Mouse (Mus musculus) forebrain, embryonic 11.5 days (tissue): ENCODE measurements at regions not wholly inside any gene's neighbourhood (a gene's known extent, or its start where the extent isn't known, plus 50 kb on each side); places are given as distances from the start of the nearest gene placed in this dataset.

ENCODE experiments used
- ATAC-seq: fragments of 200-750 bp; cut with Nextera tagmentation; replicated peaks from 2 replicates; pipeline ENCODE4 v1.8.0; 2017; ENCODE audit warnings: moderate TSS enrichment; ENCODE audit not compliant: low FRiP score
- DNase-seq: peaks from one replicate; pipeline ENCODE4 v3.0.0-alpha.2; 2017; ENCODE audit warnings: low spot score
- H3K27ac ChIP-seq: fragments of 300-500 bp; sonication (generic); 2 replicates; pipeline ENCODE4 v1.5.1; 2014; ENCODE audit warnings: low read depth, low read length
- H3K27me3 ChIP-seq: fragments of 300-500 bp; sonication (generic); 2 replicates; pipeline ENCODE4 v1.6.1; 2014; ENCODE audit warnings: mild to moderate bottlenecking, low read length, mixed read lengths; ENCODE audit not compliant: control insufficient read depth, insufficient read depth
- H3K36me3 ChIP-seq: fragments of 300-500 bp; sonication (generic); 2 replicates; pipeline ENCODE4 v1.6.1; 2014; ENCODE audit warnings: mild to moderate bottlenecking, low read length, moderate library complexity, mixed read lengths; ENCODE audit not compliant: control insufficient read depth, insufficient read depth
- H3K4me1 ChIP-seq: fragments of 300-500 bp; sonication (generic); replicated peaks from 2 replicates; pipeline ENCODE4 v1.6.1; 2014; ENCODE audit warnings: low read length, mixed read lengths; ENCODE audit not compliant: control insufficient read depth, insufficient read depth
- H3K4me2 ChIP-seq: fragments of 300-500 bp; sonication (generic); 2 replicates; pipeline ENCODE4 v1.6.1; 2014; ENCODE audit warnings: low read depth, mild to moderate bottlenecking, low read length, moderate library complexity, mixed read lengths; ENCODE audit not compliant: severe bottlenecking
- H3K4me3 ChIP-seq: fragments of 300-500 bp; sonication (generic); 2 replicates; pipeline ENCODE4 v1.5.1; 2014; ENCODE audit warnings: low read depth, low read length
- H3K9ac ChIP-seq: fragments of 300-500 bp; sonication (generic); 2 replicates; pipeline ENCODE4 v1.6.1; 2014; ENCODE audit warnings: low read length
- H3K9me3 ChIP-seq: fragments of 300-500 bp; sonication (generic); 2 replicates; pipeline ENCODE4 v1.6.1; 2016; ENCODE audit warnings: low read length, mixed read lengths; ENCODE audit not compliant: control insufficient read depth
- WGBS: fragments of 180-500 bp; shearing (Covaris S2); extraction: QIAGEN DNeasy Blood & Tissue Kit; methylation state at CpG from one replicate; pipeline ENCODE4 v1.1.7; 2014; 5-methylcytosine and 5-hydroxymethylcytosine counted together

DNA sequence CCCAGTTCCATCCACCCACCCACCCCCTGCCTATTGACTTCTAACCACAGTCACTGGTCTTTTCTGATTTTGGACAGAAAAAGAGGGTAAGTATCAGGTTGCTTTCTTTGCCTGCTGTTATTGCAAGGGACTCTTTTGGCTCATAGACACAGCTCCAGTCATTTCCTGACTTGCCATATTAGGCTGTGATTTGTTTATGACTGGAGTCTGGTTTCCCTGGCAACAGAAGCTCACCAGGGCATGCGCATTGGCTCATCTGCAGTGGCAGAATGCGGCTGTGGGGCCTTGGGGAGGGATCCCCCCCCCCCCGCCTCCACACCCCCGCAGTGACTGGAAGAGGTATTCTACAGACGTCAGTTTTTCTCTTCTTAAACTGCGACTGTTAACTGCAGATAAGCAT lies 65.9 kb downstream of the Cdr1 start:
- Histone ChIP-seq H3K27me3 (no peaks in the 10 kb centered on the region), H3K4me2 (no peak overlapping the region), H3K4me3 (no peak overlapping the region), H3K27ac (no peak overlapping the region), H3K36me3 (no peaks in the 10 kb centered on the region), H3K9me3 (no peaks in the 10 kb centered on the region), H3K9ac (no peak overlapping the region), H3K4me1 (no peaks in the 10 kb centered on the region)
- 38% methylated on average over 6 of the region's 6 CpGs for WGBS
- DNase-seq (peak; percentile 49), ATAC-seq (no peak)

DNA sequence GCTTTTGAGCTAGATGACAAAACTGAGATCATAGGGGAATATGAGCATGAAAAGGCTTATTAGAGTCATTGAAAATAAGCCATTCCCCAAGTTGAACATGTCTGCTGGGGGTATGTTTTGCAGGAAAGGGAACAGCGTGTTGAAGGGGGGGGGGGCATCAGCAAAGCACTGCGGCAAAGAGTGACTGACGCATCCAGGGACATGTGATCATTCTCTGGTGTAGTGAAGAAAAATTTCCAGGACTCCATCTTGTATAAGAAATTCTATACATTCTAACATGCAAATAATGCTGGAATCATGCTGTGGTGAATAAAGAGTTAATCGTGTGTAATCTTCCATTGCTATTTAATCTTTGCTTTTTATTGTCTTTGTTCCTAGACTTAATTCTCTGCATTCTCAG lies 68.0 kb downstream of the Cdr1 start:
- no peak overlapping the region for H3K27ac ChIP-seq
- no peaks in the 10 kb centered on the region for H3K36me3 ChIP-seq
- 71% methylated on average over 4 of the region's 4 CpGs for WGBS
- no peak overlapping the region for H3K4me3 ChIP-seq
- H3K27me3 ChIP-seq = no peaks in the 10 kb centered on the region
- ATAC-seq = no peak
- H3K9ac ChIP-seq = no peak overlapping the region
- DNase-seq = no peak
- no peak overlapping the region for H3K4me2 ChIP-seq
- H3K9me3 ChIP-seq = no peaks in the 10 kb centered on the region
- no peaks in the 10 kb centered on the region for H3K4me1 ChIP-seq

DNA sequence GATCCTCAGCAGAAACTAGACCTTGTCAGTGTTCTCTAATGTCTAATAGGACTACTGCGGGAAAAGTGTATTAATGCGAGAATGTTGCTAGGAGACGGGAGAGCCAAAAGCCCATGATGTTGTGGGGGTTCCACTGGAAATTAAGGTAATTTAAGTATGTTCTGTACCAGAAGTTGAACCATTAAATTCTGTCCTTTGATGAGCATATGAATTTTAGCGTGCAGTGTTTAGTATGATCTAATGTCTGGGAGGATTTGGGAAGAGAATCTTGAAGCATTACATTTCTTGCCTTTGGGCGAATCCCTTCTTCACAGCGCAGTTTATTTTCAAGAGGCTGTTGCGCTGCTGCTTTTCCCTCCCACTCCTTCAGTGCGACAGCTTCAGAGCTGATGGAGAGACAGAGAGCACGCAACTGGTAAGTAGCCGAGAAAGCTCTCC lies 69.3 kb downstream of the Cdr1 start:
- Histone ChIP-seq H3K27ac (no peak overlapping the region), H3K36me3 (no peaks in the 10 kb centered on the region), H3K9me3 (no peaks in the 10 kb centered on the region), H3K9ac (no peak overlapping the region), H3K4me2 (peak overlapping the region; percentile 24; the same call in 1 of the 2 replicates), H3K27me3 (no peaks in the 10 kb centered on the region), H3K4me3 (peak overlapping the region; percentile 26; the same call in 1 of the 2 replicates), H3K4me1 (no peaks in the 10 kb centered on the region)
- DNase-seq (no peak), ATAC-seq (peak; percentile 84)
- 27% methylated on average over 10 of the region's 10 CpGs for whole genome bisulfite sequencing
